Mouse (Mus musculus): ENCODE data around the gene Dach1. TPM values are rescaled to one million over a fixed set of nuclear protein-coding genes. Genes with fewer than 3 reads are reported as not detected.
A peak's percentile ranks its signal among the peaks of the same experiment; 100 is the strongest.

Gene Dach1
- polyA plus RNA-seq (2015; fragmentation: Nextera tagmentation; extraction: Ambion mirVana) = 2.1 and 2.2 TPM in 2 replicates

- H3K4me3 ChIP-seq (ENCODE audit: low read depth, low read length) = peak within 1 kb of the TSS; percentile 73
- ATAC-seq = peak; percentile 62
- H3K9ac ChIP-seq (ENCODE audit: low read depth, low read length) = peak within 1 kb of the TSS; percentile 55
- no peaks in the 10 kb centered on the region for H3K36me3 ChIP-seq (ENCODE audit: control insufficient read depth, insufficient read depth)
- H3K4me2 ChIP-seq (replicated peaks; ENCODE audit: low read depth) = peak within 1 kb of the TSS; percentile 93
- H3K27ac ChIP-seq (ENCODE audit: low read depth, low read length) = peak within 1 kb of the TSS; percentile 35; the same call in 1 of the 2 replicates
- no peaks in the 10 kb centered on the region for H3K4me1 ChIP-seq (replicated peaks; ENCODE audit: control insufficient read depth, insufficient read depth, low read length)
- H3K9me3 ChIP-seq (ENCODE audit: control insufficient read depth) = no peaks in the 10 kb centered on the region
- H3K27me3 ChIP-seq (replicated peaks; ENCODE audit: control insufficient read depth, insufficient read depth, low read length) = no peaks in the 10 kb centered on the region
- WGBS = 1% methylated on average over 30 of the region's 32 CpGs
- no peak for TF ChIP-seq CTCF (IDR thresholded peaks at IDR 0.05; ENCODE audit: low read depth)
Observed at GRCm38 (mm10) chr14:98169421-98170076, at the start of gene Dach1. Gene Dach1 (minus strand): TSS chr14:98169765.

- ATAC-seq = no peak
- Histone ChIP-seq H3K27ac (ENCODE audit: low read depth, low read length) (no peak overlapping the region), H3K4me3 (ENCODE audit: low read depth, low read length) (no peak overlapping the region), H3K27me3 (replicated peaks; ENCODE audit: control insufficient read depth, insufficient read depth, low read length) (no peaks in the 10 kb centered on the region), H3K4me2 (replicated peaks; ENCODE audit: low read depth) (no peak overlapping the region), H3K9me3 (ENCODE audit: control insufficient read depth) (no peaks in the 10 kb centered on the region), H3K36me3 (ENCODE audit: control insufficient read depth, insufficient read depth) (no peaks in the 10 kb centered on the region), H3K4me1 (replicated peaks; ENCODE audit: control insufficient read depth, insufficient read depth, low read length) (no peaks in the 10 kb centered on the region), H3K9ac (ENCODE audit: low read depth, low read length) (no peak overlapping the region)
- TF ChIP-seq CTCF (IDR thresholded peaks at IDR 0.05; ENCODE audit: low read depth) = no peak
- 83% methylated on average over 3 of the region's 3 CpGs for WGBS
Observed at GRCm38 (mm10) chr14:98200089-98200488, 30.5 kb upstream of the Dach1 start.

GRCm38 (mm10) chr14:98181545-98181944, 12.0 kb upstream of the Dach1 start:
- no peak overlapping the region for H3K27ac ChIP-seq (ENCODE audit: low read depth, low read length)
- H3K9ac ChIP-seq (ENCODE audit: low read depth, low read length) = no peak overlapping the region
- no peaks in the 10 kb centered on the region for H3K27me3 ChIP-seq (replicated peaks; ENCODE audit: control insufficient read depth, insufficient read depth, low read length)
- no peaks in the 10 kb centered on the region for H3K4me1 ChIP-seq (replicated peaks; ENCODE audit: control insufficient read depth, insufficient read depth, low read length)
- no peak overlapping the region for H3K4me2 ChIP-seq (replicated peaks; ENCODE audit: low read depth)
- peak; percentile 80 for TF ChIP-seq CTCF (IDR thresholded peaks at IDR 0.05; ENCODE audit: low read depth)
- H3K9me3 ChIP-seq (ENCODE audit: control insufficient read depth) = no peaks in the 10 kb centered on the region
- no peaks in the 10 kb centered on the region for H3K36me3 ChIP-seq (ENCODE audit: control insufficient read depth, insufficient read depth)
- WGBS = 3% methylated on average over 1 of the region's 1 CpGs
- no peak for ATAC-seq
- no peak overlapping the region for H3K4me3 ChIP-seq (ENCODE audit: low read depth, low read length)

- H3K4me1 ChIP-seq (replicated peaks; ENCODE audit: control insufficient read depth, insufficient read depth, low read length) = no peaks in the 10 kb centered on the region
- no peak for ATAC-seq
- no peaks in the 10 kb centered on the region for H3K36me3 ChIP-seq (ENCODE audit: control insufficient read depth, insufficient read depth)
- no peak for TF ChIP-seq CTCF (IDR thresholded peaks at IDR 0.05; ENCODE audit: low read depth)
- WGBS = 68% methylated on average over 2 of the region's 2 CpGs
- no peaks in the 10 kb centered on the region for H3K27me3 ChIP-seq (replicated peaks; ENCODE audit: control insufficient read depth, insufficient read depth, low read length)
- H3K4me3 ChIP-seq (ENCODE audit: low read depth, low read length) = no peak overlapping the region
- no peaks in the 10 kb centered on the region for H3K9me3 ChIP-seq (ENCODE audit: control insufficient read depth)
- H3K4me2 ChIP-seq (replicated peaks; ENCODE audit: low read depth) = no peak overlapping the region
- no peak overlapping the region for H3K27ac ChIP-seq (ENCODE audit: low read depth, low read length)
- H3K9ac ChIP-seq (ENCODE audit: low read depth, low read length) = no peak overlapping the region
Observed at GRCm38 (mm10) chr14:98173831-98174230, 4.3 kb upstream of the Dach1 start.

GRCm38 (mm10) chr14:98172394-98172905, 2.9 kb upstream of the Dach1 start:
- Histone ChIP-seq H3K27ac (ENCODE audit: low read depth, low read length) (no peak overlapping the region), H3K27me3 (replicated peaks; ENCODE audit: control insufficient read depth, insufficient read depth, low read length) (no peaks in the 10 kb centered on the region), H3K9ac (ENCODE audit: low read depth, low read length) (no peak overlapping the region), H3K4me2 (replicated peaks; ENCODE audit: low read depth) (no peak overlapping the region), H3K4me1 (replicated peaks; ENCODE audit: control insufficient read depth, insufficient read depth, low read length) (no peaks in the 10 kb centered on the region), H3K9me3 (ENCODE audit: control insufficient read depth) (no peaks in the 10 kb centered on the region), H3K4me3 (ENCODE audit: low read depth, low read length) (no peak overlapping the region), H3K36me3 (ENCODE audit: control insufficient read depth, insufficient read depth) (no peaks in the 10 kb centered on the region)
- no peak for TF ChIP-seq CTCF (IDR thresholded peaks at IDR 0.05; ENCODE audit: low read depth)
- 20% methylated on average over 5 of the region's 5 CpGs for WGBS
- ATAC-seq = no peak

GRCm38 (mm10) chr14:98171861-98172260, 2.3 kb upstream of the Dach1 start:
- Histone ChIP-seq H3K4me1 (replicated peaks; ENCODE audit: control insufficient read depth, insufficient read depth, low read length) (no peaks in the 10 kb centered on the region), H3K9ac (ENCODE audit: low read depth, low read length) (no peak overlapping the region), H3K9me3 (ENCODE audit: control insufficient read depth) (no peaks in the 10 kb centered on the region), H3K36me3 (ENCODE audit: control insufficient read depth, insufficient read depth) (no peaks in the 10 kb centered on the region), H3K4me2 (replicated peaks; ENCODE audit: low read depth) (no peak overlapping the region), H3K27ac (ENCODE audit: low read depth, low read length) (no peak overlapping the region), H3K4me3 (ENCODE audit: low read depth, low read length) (no peak overlapping the region), H3K27me3 (replicated peaks; ENCODE audit: control insufficient read depth, insufficient read depth, low read length) (no peaks in the 10 kb centered on the region)
- 39% methylated on average over 5 of the region's 5 CpGs for WGBS
- TF ChIP-seq CTCF (IDR thresholded peaks at IDR 0.05; ENCODE audit: low read depth) = no peak
- ATAC-seq = no peak
